Mouse (Mus musculus) kidney, embryonic 14.5 days (tissue): ENCODE results near the gene Gm6526. TPM values are rescaled to one million over a fixed set of nuclear protein-coding genes. Genes with fewer than 3 reads are reported as not detected.

Experiments used
- polyA plus RNA-seq: library from polyadenylated mRNA; unstranded; fragments of >200 nt; fragmentation: Nextera tagmentation; extraction: Ambion mirVana; gene quantifications from 2 replicates; pipeline ENCODE4 v1.2.1, GENCODE M21; 2014

Gm6526 gene
- polyA plus RNA-seq, 1 experiment from 2014 or later = not detected

Other genes starting within 250 kb of the Gm6526 start
- not detected in 2 replicates for gene Gm5799, start 204.3 kb upstream of the Gm6526 start, polyA plus RNA-seq
- not detected in 2 replicates for gene Gm17654, start 168.7 kb upstream of the Gm6526 start, polyA plus RNA-seq
- gene Gm10375, start 139.9 kb upstream of the Gm6526 start, polyA plus RNA-seq = not detected in 2 replicates
- gene Gm8165, start 70.7 kb upstream of the Gm6526 start, polyA plus RNA-seq = not detected in 2 replicates
- gene Gm7324, start 50.0 kb upstream of the Gm6526 start, polyA plus RNA-seq = 1.2 and 1.4 TPM in 2 replicates
- not detected in 2 replicates for gene Gm16506, start 20.4 kb upstream of the Gm6526 start, polyA plus RNA-seq
- not detected in 2 replicates for gene Gm8180, start 36.9 kb downstream of the Gm6526 start, polyA plus RNA-seq
- not detected in 2 replicates for gene Ear1, start 127.7 kb downstream of the Gm6526 start, polyA plus RNA-seq
- gene Ear10, start 175.7 kb downstream of the Gm6526 start, polyA plus RNA-seq = not detected in 2 replicates
- 21.1 and 27.7 TPM in 2 replicates for gene Gm8113, start 177.5 kb downstream of the Gm6526 start, polyA plus RNA-seq
- not detected in 2 replicates for gene Ang5, start 209.2 kb downstream of the Gm6526 start, polyA plus RNA-seq